Mouse (Mus musculus) cerebellum, adult 9-11 months (tissue): ENCODE measurements around the gene Gm1140.
"Not testable (repeated sequence)": the region's sequence is repeated elsewhere in the genome, so short reads cannot be mapped to it uniquely, and the experiment has no call there.

Source experiments
- DNase-seq: peaks from one replicate; pipeline ENCODE4 v3.0.0; 2022

Gm1140 gene

GRCm38 (mm10) chrX:67693462-67693861 lies at the start of gene Gm1140:
Gene Gm1140 (minus strand): TSS chrX:67693562.
- DNase-seq, result not testable (repeated sequence)

- not testable (repeated sequence) for DNase-seq
Observed at GRCm38 (mm10) chrX:67695398-67695797, 2.0 kb upstream of the Gm1140 start, which contains the start of gene Gm14692. Gene Gm14692 (plus strand): TSS chrX:67695698.
